Comparison of ENCODE assay signal across 8 mouse cellular contexts in the genomic region with DNA sequence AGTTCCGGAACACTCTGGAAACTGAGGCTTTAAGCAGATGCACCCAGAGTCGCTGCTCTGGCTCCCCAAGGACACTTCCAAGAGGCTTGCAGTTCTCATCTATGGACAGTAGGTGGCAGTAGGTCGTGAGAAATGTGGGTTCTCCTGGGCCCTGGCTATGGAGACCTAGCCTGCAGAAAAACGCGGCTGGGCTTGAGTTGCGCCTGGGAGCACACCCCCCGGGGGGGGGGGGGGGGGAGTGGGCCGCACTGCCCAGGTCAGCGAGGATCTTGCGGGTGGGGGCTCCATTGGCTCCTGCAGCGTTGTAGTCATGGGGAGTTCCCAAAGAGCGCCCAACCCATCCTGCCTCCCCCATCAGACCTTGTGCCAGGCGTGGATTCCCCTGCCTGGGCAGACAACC.
A peak's percentile ranks its signal among the peaks of the same experiment; 100 is the strongest.
DNase-seq lines count a peak whose midpoint lies in the region; ATAC-seq and TF ChIP-seq lines count a peak whose summit lies in the region.

No protein-coding gene starts in this region.

- peak; percentile 91 for ATAC-seq in embryonic facial prominence, embryonic 12.5 days (ENCODE audit: insufficient number of reproducible peaks, insufficient read depth, low FRiP score, low TSS enrichment)
- peak; percentile 92 for ATAC-seq in limb, embryonic 11.5 days (ENCODE audit: insufficient number of reproducible peaks, low FRiP score, low TSS enrichment, low read depth)
- peak; percentile 86 for ATAC-seq in midbrain, embryonic 14.5 days (ENCODE audit: low FRiP score, low TSS enrichment)

- H3K4me1 ChIP-seq in embryonic facial prominence, embryonic 12.5 days: peaks cover 17% of the 10 kb centered on the region
- peaks cover 3% of the 10 kb centered on the region for H3K4me1 ChIP-seq in heart, adult 2 months (ENCODE audit: control insufficient read depth, insufficient read depth, low read length)
- H3K4me1 ChIP-seq in kidney, adult 2 months (ENCODE audit: control insufficient read depth, insufficient read depth, low read length): no peaks in the 10 kb centered on the region
- peaks cover 5% of the 10 kb centered on the region; the same call in 1 of the 2 replicates for H3K4me1 ChIP-seq in limb, embryonic 11.5 days (ENCODE audit: control insufficient read depth, insufficient read depth, low read length)
- peaks cover 16% of the 10 kb centered on the region for H3K4me1 ChIP-seq in midbrain, embryonic 14.5 days (ENCODE audit: control insufficient read depth, insufficient read depth, low read length)

- 0 out of 2 replicates have a peak, but pooled peaks have one; percentile 18 for TF ChIP-seq POLR2A in heart, adult 2 months (IDR thresholded peaks at IDR 0.05; ENCODE audit: insufficient read depth, low read depth, low read length)
- TF ChIP-seq POLR2A in kidney, adult 2 months (IDR thresholded peaks at IDR 0.05; ENCODE audit: low read depth, low read length): no peak

- TF ChIP-seq CTCF in heart, adult 2 months (IDR thresholded peaks at IDR 0.05): peak; percentile 90
- TF ChIP-seq CTCF in kidney, adult 2 months (conservative IDR thresholded peaks at IDR 0.05; ENCODE audit: insufficient read depth, insufficient read length, low read depth, low read length): peak; percentile 90

- peaks cover 12% of the 10 kb centered on the region; the same call in 1 of the 2 replicates for H3K27me3 ChIP-seq in embryonic facial prominence, embryonic 12.5 days
- H3K27me3 ChIP-seq in heart, adult 2 months (ENCODE audit: control insufficient read depth, insufficient read depth, low read length): no peaks in the 10 kb centered on the region
- no peaks in the 10 kb centered on the region for H3K27me3 ChIP-seq in kidney, adult 2 months (replicated peaks; ENCODE audit: control insufficient read depth, insufficient read depth, low read length)
- no peaks in the 10 kb centered on the region for H3K27me3 ChIP-seq in limb, embryonic 11.5 days (ENCODE audit: control insufficient read depth, insufficient read depth, low read length)
- H3K27me3 ChIP-seq in midbrain, embryonic 14.5 days (ENCODE audit: control insufficient read depth, insufficient read depth, low read length): no peaks in the 10 kb centered on the region

- intact Hi-C loops in heart, adult 2 months (cut with DNase I): loop anchor here (1.0 to 10.0 kb wide), 3 partner anchors 150 to 823 kb away; no protein-coding TSS in a partner anchor

- H3K36me3 ChIP-seq in embryonic facial prominence, embryonic 12.5 days: no peaks in the 10 kb centered on the region
- no peaks in the 10 kb centered on the region for H3K36me3 ChIP-seq in heart, adult 2 months (ENCODE audit: control insufficient read depth, insufficient read depth, low read length)
- no peaks in the 10 kb centered on the region for H3K36me3 ChIP-seq in kidney, adult 2 months (ENCODE audit: control insufficient read depth, insufficient read depth, low read length)
- H3K36me3 ChIP-seq in limb, embryonic 11.5 days (ENCODE audit: control insufficient read depth, insufficient read depth, low read length): no peaks in the 10 kb centered on the region
- no peaks in the 10 kb centered on the region for H3K36me3 ChIP-seq in midbrain, embryonic 14.5 days (ENCODE audit: control insufficient read depth, insufficient read depth, low read length)

- no peaks in the 10 kb centered on the region for H3K9me3 ChIP-seq in embryonic facial prominence, embryonic 12.5 days
- H3K9me3 ChIP-seq in limb, embryonic 11.5 days (ENCODE audit: control insufficient read depth, low read length): no peaks in the 10 kb centered on the region
- no peaks in the 10 kb centered on the region for H3K9me3 ChIP-seq in midbrain, embryonic 14.5 days (ENCODE audit: control insufficient read depth, low read length)

- under 1% methylated on average over 8 of the region's 13 CpGs for WGBS in embryonic facial prominence, embryonic 12.5 days
- WGBS in heart, adult 2 months: 1% methylated on average over 13 of the region's 13 CpGs
- 2% methylated on average over 12 of the region's 13 CpGs for WGBS in kidney, adult 2 months
- WGBS in limb, embryonic 11.5 days: 2% methylated on average over 13 of the region's 13 CpGs
- WGBS in midbrain, embryonic 14.5 days: 1% methylated on average over 13 of the region's 13 CpGs

- no peak overlapping the region for H3K27ac ChIP-seq in embryonic facial prominence, embryonic 12.5 days
- H3K27ac ChIP-seq in heart, adult 2 months: peak overlapping the region; percentile 48
- H3K27ac ChIP-seq in kidney, adult 2 months (ENCODE audit: insufficient read depth, low read depth, low read length): no peak overlapping the region
- no peak overlapping the region for H3K27ac ChIP-seq in limb, embryonic 11.5 days (replicated peaks; ENCODE audit: low read depth, low read length)
- H3K27ac ChIP-seq in midbrain, embryonic 14.5 days (replicated peaks; ENCODE audit: low read depth, low read length): no peak overlapping the region

- H3K4me3 ChIP-seq in embryonic facial prominence, embryonic 12.5 days: peak overlapping the region; percentile 29
- peak overlapping the region; percentile 33; the same call in 1 of the 2 replicates for H3K4me3 ChIP-seq in heart, adult 2 months
- H3K4me3 ChIP-seq in kidney, adult 2 months (ENCODE audit: insufficient read depth, low read depth, low read length): peak overlapping the region; percentile 25
- H3K4me3 ChIP-seq in limb, embryonic 11.5 days (ENCODE audit: low read depth, low read length): peak overlapping the region; percentile 18; the same call in 1 of the 2 replicates
- peak overlapping the region; percentile 19; the same call in 1 of the 2 replicates for H3K4me3 ChIP-seq in midbrain, embryonic 14.5 days (replicated peaks; ENCODE audit: low read depth, low read length)

- TF ChIP-seq EP300 in heart, adult 2 months (IDR thresholded peaks at IDR 0.05; ENCODE audit: insufficient read depth, low read depth, low read length): peak; percentile 87

- DNase-seq in 3134 (ENCODE audit: extremely low read depth, insufficient read length, low spot score): peak; percentile 38
- DNase-seq in adrenal gland, postnatal 25 days: peak; percentile 73
- DNase-seq in heart, adult 2 months: peak; percentile 77 to 84
- peak; percentile 88 for DNase-seq in kidney, adult 2 months
- peak; percentile 93 for DNase-seq in limb, embryonic 11.5 days (ENCODE audit: low spot score)
- peak; percentile 93 for DNase-seq in midbrain, embryonic 14.5 days
- peak; percentile 10 to 55 for DNase-seq in spleen, adult 18-20 months

- no peaks in the 10 kb centered on the region for H3K79me2 ChIP-seq in heart, adult 2 months (replicated peaks; ENCODE audit: control insufficient read depth, insufficient read depth, low read length)

- H3K9ac ChIP-seq in embryonic facial prominence, embryonic 12.5 days: no peak overlapping the region
- H3K9ac ChIP-seq in heart, adult 2 months (ENCODE audit: low read depth, low read length): peak overlapping the region; percentile 52
- no peak overlapping the region for H3K9ac ChIP-seq in limb, embryonic 11.5 days (ENCODE audit: low read length)
- H3K9ac ChIP-seq in midbrain, embryonic 14.5 days (replicated peaks; ENCODE audit: low read length): 0 out of 2 replicates have a peak overlapping the region, but pooled peaks have one; percentile 29

- H3K4me2 ChIP-seq in embryonic facial prominence, embryonic 12.5 days (replicated peaks): peak overlapping the region; percentile 60
- peak overlapping the region; percentile 56 for H3K4me2 ChIP-seq in limb, embryonic 11.5 days (ENCODE audit: low read depth, severe bottlenecking)
- H3K4me2 ChIP-seq in midbrain, embryonic 14.5 days (ENCODE audit: low read length): peak overlapping the region; percentile 58

Comparison
In these comparisons a context has a peak if more than half of its experiments do, and no peak if none do; other contexts are left out.
1. DNase-seq: peak in every context shown above with its lines; median percentile 93 in limb, embryonic 11.5 days; 93 in midbrain, embryonic 14.5 days; 88 in kidney, adult 2 months; 80 in heart, adult 2 months; 73 in adrenal gland, postnatal 25 days; 38 in 3134; 32 in spleen, adult 18-20 months.
2. H3K9ac ChIP-seq: peak in heart, adult 2 months (single experiment) and midbrain, embryonic 14.5 days (single experiment); none in embryonic facial prominence, embryonic 12.5 days (single experiment) and limb, embryonic 11.5 days (single experiment).
3. Peak in every context shown above with its lines, with median percentiles within 50 percentile points of each other: ATAC-seq, H3K4me2 ChIP-seq and H3K4me3 ChIP-seq.